Mouse (Mus musculus): ENCODE measurements around the gene Rfx8.

DNA sequence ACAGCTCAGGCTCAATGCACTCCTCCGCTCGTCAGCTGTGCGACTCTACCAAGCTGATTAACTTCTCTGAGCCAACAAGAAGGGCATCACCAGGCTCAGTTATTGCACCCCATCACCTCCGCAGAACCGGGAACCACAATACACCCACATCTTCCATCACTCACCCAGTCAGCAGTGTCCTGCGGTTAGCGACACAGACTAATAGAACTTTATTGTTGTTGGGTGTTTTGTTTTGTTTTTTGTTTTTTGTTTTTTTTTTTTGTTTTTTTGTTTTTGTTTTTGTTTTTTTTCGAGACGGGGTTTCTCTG, 69.6 kb downstream of the Rfx8 start, which contains the start of gene Creg2:
- TF ChIP-seq CTCF (conservative IDR thresholded peaks at IDR 0.05; ENCODE audit: insufficient read depth, insufficient read length, low read depth, low read length) (no peak), POLR2A (IDR thresholded peaks at IDR 0.05; ENCODE audit: low read depth, low read length) (no peak)
